Mouse (Mus musculus) thymus, adult 18-20 months (tissue): ENCODE data around the gene Zfp384.

Experiments
- DNase-seq, 2 experiments: peaks; one replicate each; pipeline ENCODE4 v3.0.0; 2022; ENCODE audit warnings: mixed read lengths in 2 of 2

Gene Zfp384

GRCm38 (mm10) chr6:125009129-125009180 lies at the start of gene Zfp384:
TSS of gene Zfp384 (plus strand) at chr6:125009145.
- no peak for DNase-seq

- DNase-seq = no peak
These were observed 49.0 kb upstream of the Zfp384 start for GRCm38 (mm10) chr6:124959960-124960359.

GRCm38 (mm10) chr6:124961021-124961420 lies 47.9 kb upstream of the Zfp384 start:
- DNase-seq = no peak

DNA sequence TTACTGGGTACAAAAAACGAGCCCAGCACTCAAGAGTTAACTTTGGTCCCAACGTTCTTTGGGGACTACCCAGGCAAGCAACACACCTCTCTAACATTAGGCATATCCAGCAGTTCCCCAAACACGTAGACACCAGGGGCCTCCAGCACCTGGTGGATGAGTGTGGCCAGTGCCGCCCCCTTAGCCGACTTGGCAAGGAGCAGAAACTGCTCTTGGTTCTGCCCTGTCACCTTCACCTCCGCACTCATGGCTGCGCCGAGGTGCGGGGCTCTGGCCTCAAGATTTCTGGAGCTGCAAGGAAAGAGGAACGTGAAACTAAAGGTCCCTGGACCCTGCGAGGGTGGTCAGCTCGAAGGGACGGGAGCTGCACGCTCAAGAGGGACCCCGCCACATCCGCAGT lies 44.3 kb upstream of the Zfp384 start:
- DNase-seq = no peak

- DNase-seq = peak; percentile 94 to 95
These were observed 43.7 kb upstream of the Zfp384 start, which contains the start of gene Cops7a for GRCm38 (mm10) chr6:124965088-124965719. TSS of gene Cops7a (minus strand) at chr6:124965538.

- no peak for DNase-seq
These were observed 43.2 kb upstream of the Zfp384 start for GRCm38 (mm10) chr6:124965747-124966146.

DNA sequence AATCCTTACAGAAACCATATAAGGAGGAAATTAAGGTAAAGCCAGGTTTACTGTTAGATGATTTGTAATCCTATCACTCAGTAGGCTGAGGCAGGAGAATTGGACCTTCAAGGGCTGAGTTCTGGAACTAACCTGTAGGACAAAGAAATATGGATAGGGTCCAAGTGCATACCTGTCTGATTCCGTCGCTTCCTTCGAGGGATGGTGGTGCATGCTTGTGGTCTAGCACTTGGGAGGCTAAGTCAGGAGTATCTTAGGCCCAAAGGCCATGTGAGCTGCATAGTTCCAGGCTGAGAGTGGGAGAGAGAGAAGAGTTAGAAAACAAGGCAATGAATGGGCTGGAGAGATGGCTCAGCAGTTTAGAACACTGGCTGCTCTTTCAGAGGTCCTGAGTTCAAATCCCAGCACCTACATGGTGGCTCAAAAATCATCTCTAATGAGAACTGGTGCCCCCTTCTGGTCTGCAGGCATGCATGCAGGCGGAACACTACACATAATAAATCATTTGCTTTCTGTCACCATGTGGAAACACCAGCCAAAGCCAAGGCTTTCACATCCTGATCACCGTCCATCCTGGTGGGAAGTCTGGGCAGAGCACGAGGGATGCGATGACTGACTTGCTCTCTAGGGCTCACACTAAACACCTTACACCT lies 42.4 kb upstream of the Zfp384 start:
- peak in 1 of 2 experiments; percentile 11 for DNase-seq

- peak; percentile 8 to 16 for DNase-seq
These were observed 41.2 kb upstream of the Zfp384 start for GRCm38 (mm10) chr6:124967766-124968165.

- DNase-seq = no peak
These were observed 16.7 kb upstream of the Zfp384 start for GRCm38 (mm10) chr6:124992241-124992640.

DNA sequence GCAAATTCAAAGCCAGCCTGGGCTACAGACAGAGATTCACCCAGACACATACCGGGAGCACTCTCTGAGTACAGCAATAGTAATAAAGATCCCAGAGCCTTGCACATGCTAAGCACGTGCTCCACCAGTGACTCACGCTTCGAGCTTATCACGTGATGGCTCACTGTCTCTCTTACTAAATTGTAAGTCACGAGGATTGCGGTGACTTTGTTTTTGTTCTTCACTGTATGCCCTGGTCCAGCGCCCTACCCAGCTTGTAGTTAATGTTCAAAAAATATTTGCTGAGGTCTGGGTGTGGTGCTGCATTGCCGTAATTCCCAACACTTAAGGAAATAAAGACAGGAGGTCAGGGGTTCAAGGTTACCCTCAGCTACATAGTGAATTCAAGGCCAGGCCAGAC lies 15.6 kb upstream of the Zfp384 start:
- no peak for DNase-seq

DNA sequence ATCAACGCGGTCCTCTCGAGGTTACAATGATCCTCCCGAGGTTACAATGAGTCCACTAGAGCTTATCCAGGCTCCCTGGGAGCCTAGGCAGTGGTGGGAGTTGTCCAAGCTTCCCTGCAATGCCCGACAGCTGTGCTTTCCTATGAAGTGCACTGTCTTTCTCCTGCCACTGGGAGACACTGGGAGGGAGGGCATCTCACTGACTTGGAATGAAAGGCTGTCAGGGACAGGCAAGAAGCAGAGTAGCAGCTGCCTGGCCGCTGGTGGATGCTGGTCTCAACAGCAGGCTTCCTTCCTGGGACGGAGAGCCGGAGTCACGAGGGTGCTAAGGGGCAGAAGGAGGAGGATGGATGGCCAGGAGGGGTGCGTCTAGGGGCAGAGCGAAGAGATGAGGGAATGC lies 15.1 kb upstream of the Zfp384 start:
- DNase-seq = no peak

DNA sequence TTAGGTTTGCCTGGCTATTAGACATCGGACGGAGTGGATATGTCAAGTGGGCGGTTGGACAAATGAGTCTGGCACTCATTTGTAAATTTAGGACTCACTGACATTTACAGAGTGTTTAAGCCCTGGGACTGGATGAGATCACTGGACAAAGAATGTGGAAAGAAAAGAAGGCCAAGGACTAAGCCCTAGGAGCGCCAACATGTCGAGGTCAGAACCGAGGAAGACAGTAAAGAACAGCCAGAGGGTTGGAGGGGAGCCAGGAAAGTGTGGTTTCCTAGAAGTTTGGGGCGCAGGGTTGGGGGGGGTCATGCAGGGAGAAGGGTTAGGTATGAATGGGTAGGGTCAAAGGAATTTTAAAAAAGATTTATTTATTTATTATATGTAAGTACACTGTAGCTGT lies 13.7 kb upstream of the Zfp384 start:
- no peak for DNase-seq

DNA sequence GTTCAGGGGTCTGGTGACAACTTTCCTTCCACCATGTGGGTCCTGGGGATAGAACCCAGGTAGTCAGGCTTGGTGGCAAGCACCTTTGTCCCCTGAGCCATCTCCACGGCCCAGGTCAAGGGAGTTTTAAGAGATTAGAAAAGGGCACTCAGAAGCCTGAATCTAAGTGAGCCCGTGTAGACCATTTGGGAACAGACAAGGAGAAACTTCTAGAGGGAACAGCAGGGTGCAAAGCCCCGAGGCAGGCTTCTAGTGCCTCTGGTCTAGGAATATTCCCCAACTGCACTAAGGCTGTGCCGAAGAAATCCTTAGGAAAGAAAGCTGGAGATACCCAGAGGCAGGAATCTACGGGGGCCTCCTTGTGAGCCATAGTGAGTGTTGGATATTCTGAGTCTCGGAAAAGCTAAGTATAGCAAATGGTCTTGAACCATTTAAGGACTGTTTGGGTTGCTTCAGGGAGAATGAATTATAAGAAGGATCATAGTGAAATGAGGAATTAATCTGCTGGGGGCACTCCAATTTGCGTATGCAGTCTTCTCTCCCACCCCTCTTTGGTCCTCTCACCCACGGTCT lies 13.0 kb upstream of the Zfp384 start:
- no peak for DNase-seq

GRCm38 (mm10) chr6:124996551-124997501 lies 12.1 kb upstream of the Zfp384 start, which contains the start of gene Pianp:
TSS of gene Pianp (plus strand) at chr6:124996694.
- DNase-seq = peak; percentile 53 to 55

- no peak for DNase-seq
These were observed 10.9 kb upstream of the Zfp384 start for GRCm38 (mm10) chr6:124998066-124998465.

- no peak for DNase-seq
These were observed 9.9 kb upstream of the Zfp384 start for GRCm38 (mm10) chr6:124999091-124999490.

DNA sequence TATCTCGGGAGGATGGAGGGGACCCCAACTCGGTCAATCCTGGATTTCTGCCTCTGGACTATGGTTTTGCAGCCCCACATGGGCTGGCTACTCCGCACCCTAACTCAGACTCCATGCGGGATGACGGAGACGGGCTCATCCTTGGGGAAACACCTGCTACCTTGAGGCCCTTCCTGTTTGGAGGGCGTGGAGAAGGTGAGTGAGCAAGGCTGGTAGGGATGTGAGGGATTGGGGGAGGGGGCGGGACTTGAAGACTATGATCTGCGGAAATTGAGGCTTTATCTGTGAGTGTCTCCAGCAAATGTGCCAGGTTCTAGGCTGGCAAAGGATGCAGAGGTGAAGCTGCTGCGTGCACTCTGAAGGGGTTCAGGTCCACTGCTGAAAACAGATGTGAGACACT lies 9.4 kb upstream of the Zfp384 start:
- no peak for DNase-seq

- no peak for DNase-seq
These were observed 5.2 kb upstream of the Zfp384 start for GRCm38 (mm10) chr6:125003706-125004105.

DNA sequence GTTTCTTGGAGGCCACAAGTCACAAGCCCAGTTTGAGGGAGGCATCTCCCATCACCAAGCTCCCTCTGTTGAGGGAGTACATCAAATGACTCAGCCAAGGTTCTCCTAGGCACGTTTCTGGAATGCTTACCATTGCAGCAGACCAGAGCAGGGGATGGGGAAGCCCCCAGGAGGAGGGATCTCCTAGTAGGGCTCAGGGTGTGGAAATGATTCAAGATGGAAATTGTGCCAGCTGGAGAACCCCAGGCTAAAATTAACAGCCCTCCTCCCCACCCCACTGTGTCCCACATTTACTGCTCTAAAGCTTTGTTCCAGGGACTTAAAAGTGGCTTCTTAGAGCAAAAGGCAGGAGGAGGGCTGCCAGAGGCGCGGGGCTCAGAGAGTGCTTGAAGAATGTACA lies 3.9 kb upstream of the Zfp384 start:
- DNase-seq = no peak

- DNase-seq = no peak
These were observed 885 bp upstream of the Zfp384 start for GRCm38 (mm10) chr6:125008060-125008459.

DNA sequence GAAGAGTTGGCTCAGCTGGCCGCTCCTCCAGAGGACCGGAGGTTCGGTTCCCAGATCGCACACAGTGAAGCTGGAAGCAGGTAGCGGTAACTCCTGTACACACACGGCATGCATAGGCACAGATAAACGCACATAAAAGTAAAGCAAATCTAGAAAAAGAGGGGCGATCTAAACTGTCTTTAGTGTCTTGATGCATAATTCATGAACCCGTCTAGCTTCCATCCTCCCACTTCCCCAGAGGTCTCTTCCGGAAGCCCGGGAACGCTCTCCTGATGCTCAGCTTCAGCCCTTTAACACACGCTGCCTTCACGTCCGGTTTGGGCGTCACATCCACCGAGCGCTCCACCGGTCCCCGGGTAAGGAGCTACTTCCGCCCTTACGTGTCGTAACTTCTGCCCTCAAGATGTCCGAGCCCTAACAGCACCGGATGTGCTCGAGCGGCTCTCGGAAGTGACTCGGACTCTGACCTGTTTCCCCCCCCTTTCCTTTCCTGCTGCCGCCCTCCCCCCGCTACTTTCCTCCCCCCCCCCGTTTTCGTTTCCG lies 288 bp upstream of the Zfp384 start:
- DNase-seq = peak; percentile 97 to 99

GRCm38 (mm10) chr6:125009181-125010073 lies 482 bp downstream of the Zfp384 start:
- DNase-seq = peak; percentile 73 to 79
